Mouse (Mus musculus) liver (tissue): ENCODE data around the gene Adra2b.

ENCODE experiments used
- DNase-seq: peaks from one replicate; pipeline ENCODE4 v3.0.0-alpha.2; 2020; ENCODE audit warnings: mixed read lengths

The Adra2b gene

GRCm38 (mm10) chr2:127362459-127363281 is at the start of gene Adra2b:
Gene Adra2b, plus strand, starts transcription at chr2:127363208.
- peak; percentile 93 for DNase-seq

GRCm38 (mm10) chr2:127313878-127314277 is 49.1 kb upstream of the Adra2b start:
- DNase-seq: no peak

- no peak for DNase-seq
Measured at GRCm38 (mm10) chr2:127314467-127315154, 48.4 kb upstream of the Adra2b start.

- no peak for DNase-seq
Measured at GRCm38 (mm10) chr2:127315155-127315470, 47.9 kb upstream of the Adra2b start.

GRCm38 (mm10) chr2:127316431-127316830 is 46.6 kb upstream of the Adra2b start:
- no peak for DNase-seq

GRCm38 (mm10) chr2:127318136-127318535 is 44.9 kb upstream of the Adra2b start:
- DNase-seq: no peak

GRCm38 (mm10) chr2:127319071-127319470 is 43.9 kb upstream of the Adra2b start:
- no peak for DNase-seq

GRCm38 (mm10) chr2:127322671-127323285 is 40.2 kb upstream of the Adra2b start:
- no peak for DNase-seq

GRCm38 (mm10) chr2:127323667-127324066 is 39.3 kb upstream of the Adra2b start:
- no peak for DNase-seq

GRCm38 (mm10) chr2:127324456-127324855 is 38.6 kb upstream of the Adra2b start:
- DNase-seq: no peak

- DNase-seq: peak; percentile 40
Measured at GRCm38 (mm10) chr2:127328090-127328851, 34.7 kb upstream of the Adra2b start.

- DNase-seq: no peak
Measured at GRCm38 (mm10) chr2:127332807-127333570, 30.0 kb upstream of the Adra2b start.

GRCm38 (mm10) chr2:127333945-127334603 is 28.9 kb upstream of the Adra2b start:
- DNase-seq: peak; percentile 22

- DNase-seq: peak; percentile 25
Measured at GRCm38 (mm10) chr2:127335078-127335541, 27.9 kb upstream of the Adra2b start.

GRCm38 (mm10) chr2:127335767-127336496 is 27.1 kb upstream of the Adra2b start, which contains the start of gene Dusp2:
Gene Dusp2, plus strand, starts transcription at chr2:127336159.
- peak; percentile 82 for DNase-seq

- no peak for DNase-seq
Measured at GRCm38 (mm10) chr2:127336497-127336832, 26.5 kb upstream of the Adra2b start.

- no peak for DNase-seq
Measured at GRCm38 (mm10) chr2:127336885-127337284, 26.1 kb upstream of the Adra2b start.

GRCm38 (mm10) chr2:127337531-127337930 is 25.5 kb upstream of the Adra2b start:
- DNase-seq: peak; percentile 54

- DNase-seq: no peak
Measured at GRCm38 (mm10) chr2:127338012-127338411, 25.0 kb upstream of the Adra2b start.

GRCm38 (mm10) chr2:127338416-127338815 is 24.6 kb upstream of the Adra2b start, which contains the start of gene Astl:
Gene Astl, plus strand, starts transcription at chr2:127338639.
- no peak for DNase-seq

- no peak for DNase-seq
Measured at GRCm38 (mm10) chr2:127338833-127339232, 24.2 kb upstream of the Adra2b start.
